ENCODE assay signal across 7 mouse cellular contexts in genomic region chr6:139662462-139662861, GRCm38 (mm10).
DNase-seq lines count a peak whose midpoint lies in the region; ATAC-seq and TF ChIP-seq lines count a peak whose summit lies in the region.

No protein-coding gene starts in this region.

- H3K27me3 ChIP-seq in intestine, postnatal 0 days (replicated peaks; ENCODE audit: control insufficient read depth, insufficient read depth, low read length): no peaks in the 10 kb centered on the region
- H3K27me3 ChIP-seq in intestine, embryonic 16.5 days (replicated peaks; ENCODE audit: control insufficient read depth, insufficient read depth, low read length): no peaks in the 10 kb centered on the region

- no peak overlapping the region for H3K9ac ChIP-seq in intestine, postnatal 0 days (ENCODE audit: low read depth, low read length)
- no peak overlapping the region for H3K9ac ChIP-seq in intestine, embryonic 16.5 days (ENCODE audit: low read depth, low read length)
- no peak overlapping the region for H3K9ac ChIP-seq in ES-E14 (ENCODE audit: insufficient read depth, low read depth, low read length, poor library complexity, severe bottlenecking)

- peak; percentile 80 for TF ChIP-seq CTCF in intestine, postnatal 0 days (IDR thresholded peaks at IDR 0.05; ENCODE audit: low read depth)

- no peaks in the 10 kb centered on the region for H3K36me3 ChIP-seq in intestine, postnatal 0 days (ENCODE audit: control insufficient read depth, insufficient read depth)
- no peaks in the 10 kb centered on the region for H3K36me3 ChIP-seq in intestine, embryonic 16.5 days (ENCODE audit: control insufficient read depth, insufficient read depth, low read length)
- H3K36me3 ChIP-seq in ES-E14 (ENCODE audit: control insufficient read depth, insufficient read depth, low read length, poor library complexity, severe bottlenecking): no peaks in the 10 kb centered on the region

- no peaks in the 10 kb centered on the region for H3K4me1 ChIP-seq in intestine, postnatal 0 days (replicated peaks; ENCODE audit: control insufficient read depth, insufficient read depth, low read length)
- no peaks in the 10 kb centered on the region for H3K4me1 ChIP-seq in intestine, embryonic 16.5 days (ENCODE audit: control insufficient read depth, insufficient read depth, low read length)
- no peaks in the 10 kb centered on the region for H3K4me1 ChIP-seq in ES-E14 (ENCODE audit: control insufficient read depth in 2 of 2, insufficient read depth in 2 of 2, low read length in 2 of 2, poor library complexity in 1 of 2)

- H3K4me3 ChIP-seq in intestine, postnatal 0 days (ENCODE audit: low read depth, low read length): no peak overlapping the region
- H3K4me3 ChIP-seq in intestine, embryonic 16.5 days (ENCODE audit: low read length): no peak overlapping the region
- H3K4me3 ChIP-seq in ES-E14 (ENCODE audit: insufficient read depth in 1 of 2, low read depth in 1 of 2, low read length in 2 of 2, poor library complexity in 1 of 2, severe bottlenecking in 1 of 2): no peak overlapping the region

- H3K9me3 ChIP-seq in intestine, postnatal 0 days (ENCODE audit: control insufficient read depth): no peaks in the 10 kb centered on the region
- H3K9me3 ChIP-seq in intestine, embryonic 16.5 days (ENCODE audit: control insufficient read depth, low read length): peaks cover 4% of the 10 kb centered on the region; the same call in 1 of the 2 replicates
- no peaks in the 10 kb centered on the region for H3K9me3 ChIP-seq in ES-E14 (ENCODE audit: control insufficient read depth, insufficient read depth, low read depth, low read length)

- H3K27ac ChIP-seq in intestine, postnatal 0 days (ENCODE audit: low read depth, low read length): no peak overlapping the region
- no peak overlapping the region for H3K27ac ChIP-seq in intestine, embryonic 16.5 days (ENCODE audit: low read length)
- no peak overlapping the region for H3K27ac ChIP-seq in ES-E14 (ENCODE audit: insufficient read depth, low read depth, low read length, poor library complexity, severe bottlenecking)

- 50% methylated on average over 1 of the region's 1 CpGs for WGBS in intestine, postnatal 0 days
- 39% methylated on average over 1 of the region's 1 CpGs for WGBS in intestine, embryonic 16.5 days

- peak; percentile 22 for DNase-seq in ES-E14 (ENCODE audit: low read depth, low spot score)
- peak; percentile 31 for DNase-seq in adrenal gland, postnatal 10 days
- peak; percentile 54 to 66 for DNase-seq in kidney, postnatal 4 days
- DNase-seq in right cerebral cortex, postnatal 25 days: peak; percentile 11
- no peak for DNase-seq in spleen, postnatal 4 days (ENCODE audit: low spot score in 2 of 2)

- no peak overlapping the region for H3K4me2 ChIP-seq in intestine, postnatal 0 days (replicated peaks; ENCODE audit: low read depth)
- no peak overlapping the region for H3K4me2 ChIP-seq in intestine, embryonic 16.5 days (ENCODE audit: low read depth, low read length)

- ATAC-seq in intestine, postnatal 0 days: no peak
- ATAC-seq in intestine, embryonic 16.5 days: no peak

- in situ Hi-C loops in ES-E14 (cut with MboI; ENCODE audit: low sequenced_read_pairs in 2 of 2, unreplicated experiment in 2 of 2): no loop called here

TF ChIP-seq in ES-E14, 5 proteins besides CTCF, POLR2A, EP300 and RAD21:
- no peak for TF ChIP-seq HCFC1 (IDR thresholded peaks at IDR 0.05; ENCODE audit: borderline replicate concordance, insufficient read depth, low read length)
- no peak for TF ChIP-seq ZC3H11A (IDR thresholded peaks at IDR 0.05; ENCODE audit: borderline replicate concordance, low read depth, low read length)
- TF ChIP-seq ZNF384 (IDR thresholded peaks at IDR 0.05; ENCODE audit: low read depth, low read length): no peak
- no peak for TF ChIP-seq MAFK (IDR thresholded peaks at IDR 0.05; ENCODE audit: insufficient read depth, low read depth, low read length)
- no peak for TF ChIP-seq CHD2 (IDR thresholded peaks at IDR 0.05; ENCODE audit: low read depth, low read length)

Comparison
In these comparisons a context has a peak if more than half of its experiments do, and no peak if none do; other contexts are left out.
1. DNase-seq: peak in ES-E14 (single experiment), adrenal gland, postnatal 10 days (single experiment), kidney, postnatal 4 days (2 of 2) and right cerebral cortex, postnatal 25 days (single experiment); none in spleen, postnatal 4 days (0 of 2).